Mouse (Mus musculus) hematopoietic stem cell, adult 5-6 weeks (primary cell): ENCODE measurements around the gene Phf5a. TPM values are rescaled to one million over a fixed set of nuclear protein-coding genes. Genes with fewer than 3 reads are reported as not detected.

Experiments used
- ATAC-seq, 2 experiments: fragments of 125-278 bp in 1 of 2; replicated peaks in 1 of 2; 2 replicates each; pipeline ENCODE4 v1.8.0; 2016 to 2017; ENCODE audit warnings: inconsistent platforms in 2 of 2, mild to moderate bottlenecking in 2 of 2, moderate number of reproducible peaks in 2 of 2, low read depth in 1 of 2, moderate TSS enrichment in 1 of 2; ENCODE audit not compliant: low FRiP score in 2 of 2, poor library complexity in 2 of 2, severe bottlenecking in 2 of 2, insufficient read depth in 1 of 2, low TSS enrichment in 1 of 2
- total RNA-seq: library from RNA; stranded (forward); fragments of 172-1452, 232-1000 nt; gene quantifications from 2 replicates; pipeline ENCODE4 v1.2.3, GENCODE M21; 2017

Phf5a gene
- total RNA-seq, 1 experiment from 2014 or later, result 35.5 TPM

DNA sequence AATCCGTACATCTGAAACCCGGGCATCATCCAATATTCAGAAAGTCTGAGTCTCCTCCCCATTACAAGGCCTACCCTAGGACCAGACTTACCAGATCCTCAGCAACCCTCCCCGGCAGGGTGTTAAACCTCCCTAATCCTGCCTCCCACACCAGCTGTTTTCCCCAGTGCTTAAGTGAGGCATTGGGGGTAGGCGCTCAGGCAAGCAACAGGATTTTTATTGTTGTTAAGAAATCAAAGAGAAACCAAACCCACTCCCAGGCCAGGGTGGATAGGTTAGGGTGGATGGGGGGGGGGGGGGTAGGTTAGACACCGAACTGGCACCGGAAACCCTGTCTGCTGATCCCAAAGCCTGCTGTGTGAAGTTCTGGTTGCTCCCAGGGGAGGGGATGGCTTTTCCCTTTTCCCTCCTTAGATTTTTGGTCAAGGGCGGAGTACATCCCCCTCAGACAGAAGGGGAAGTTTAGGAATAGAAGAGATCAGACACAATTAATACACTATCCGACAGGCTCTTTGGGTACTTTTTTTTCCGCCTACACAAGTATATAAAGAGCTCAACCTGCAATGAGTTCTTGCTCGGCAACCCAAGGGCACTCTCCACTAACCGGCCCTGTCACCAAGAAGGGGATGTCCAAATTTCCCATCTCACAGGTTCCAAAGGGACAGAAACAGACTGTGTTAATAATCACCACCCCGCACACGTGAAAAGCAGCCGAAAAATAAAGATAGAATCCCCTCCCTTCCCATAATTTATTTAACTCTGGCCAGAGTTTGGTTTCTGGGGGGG is 14.6 kb downstream of the Phf5a start:
- no peak for ATAC-seq

DNA sequence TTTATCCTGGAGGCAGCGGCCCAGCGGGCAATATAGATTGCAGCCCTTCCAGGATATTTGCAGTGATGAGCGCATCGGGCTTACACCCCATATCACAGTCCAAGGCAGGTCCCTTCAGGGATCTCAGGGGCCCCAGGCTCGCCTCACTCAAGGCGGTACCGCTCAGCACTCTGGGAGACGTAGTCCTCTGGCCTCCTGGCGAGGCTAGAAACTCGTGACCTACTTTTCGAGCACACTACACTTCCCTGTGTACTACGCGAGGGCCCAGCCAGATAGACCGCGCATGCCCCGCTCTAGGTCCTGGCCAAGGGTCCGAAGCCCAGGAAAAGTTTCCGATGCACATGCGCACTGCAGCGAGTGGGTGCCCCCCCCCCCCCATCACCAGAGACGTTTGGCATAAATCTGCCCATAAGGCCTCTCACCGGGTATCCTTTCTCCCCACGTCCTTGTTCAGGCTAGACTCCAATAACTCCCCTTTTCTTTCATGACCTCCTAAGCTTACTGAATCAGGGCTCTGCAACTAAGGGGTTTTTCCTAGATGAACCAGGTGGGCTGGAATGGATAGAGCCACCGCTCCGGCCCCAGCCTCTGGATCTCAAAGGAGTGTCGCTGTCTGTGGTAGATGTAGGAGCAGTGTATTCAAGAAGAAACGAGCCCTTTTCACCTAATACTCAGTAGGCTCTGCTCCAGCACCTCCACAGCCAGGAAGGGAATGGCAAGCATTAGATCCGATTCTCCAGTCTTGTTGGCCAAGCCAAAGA is 15.5 kb downstream of the Phf5a start:
- peak; percentile 63 for ATAC-seq

DNA sequence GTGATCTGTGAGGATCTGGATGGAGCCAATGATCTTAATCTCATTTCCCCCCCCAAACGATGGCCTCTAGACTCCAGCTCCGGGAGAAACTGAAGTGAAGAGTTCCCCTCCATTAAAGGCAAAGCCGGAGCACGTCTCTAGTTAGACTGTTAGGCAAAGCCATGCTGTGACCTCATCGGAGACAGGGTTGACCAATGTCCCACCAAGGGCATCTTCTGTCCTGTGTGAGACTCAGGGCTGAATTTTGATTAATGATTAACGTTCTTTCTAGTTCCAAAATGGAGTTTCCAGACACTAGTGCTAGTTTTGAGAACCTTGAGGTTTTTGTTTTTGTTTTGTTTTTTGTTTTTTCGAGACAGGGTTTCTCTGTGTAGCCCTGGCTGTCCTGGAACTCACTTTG is 18.6 kb downstream of the Phf5a start:
- no peak for ATAC-seq

DNA sequence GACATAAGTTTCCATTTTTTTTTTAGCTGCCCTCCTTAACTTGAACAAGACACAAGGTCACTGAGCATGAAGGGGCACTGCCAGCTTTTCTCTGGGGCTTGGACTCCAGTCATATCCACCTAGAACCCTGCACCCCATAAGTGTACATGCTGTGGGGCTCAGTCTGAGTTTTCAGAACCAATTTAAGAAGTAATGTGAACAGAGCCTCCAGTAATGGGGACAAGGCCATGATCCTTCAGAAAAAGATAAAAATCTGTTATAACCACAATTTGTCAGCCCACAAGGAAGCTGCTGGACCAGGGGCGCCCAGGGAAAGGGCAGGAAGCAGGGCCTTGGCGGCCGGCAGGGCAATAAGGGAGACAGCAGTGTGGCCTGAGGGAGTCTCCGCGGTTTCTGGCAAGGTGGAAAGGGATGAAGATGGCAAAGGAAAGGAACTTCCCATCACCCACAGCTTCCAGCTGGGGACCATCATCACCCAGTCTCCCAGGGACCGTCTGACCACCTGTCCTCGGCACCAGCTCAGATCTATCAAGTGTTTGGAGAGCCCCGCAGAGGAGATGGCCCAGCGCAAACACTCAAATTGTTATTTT is 19.2 kb downstream of the Phf5a start:
- no peak for ATAC-seq

DNA sequence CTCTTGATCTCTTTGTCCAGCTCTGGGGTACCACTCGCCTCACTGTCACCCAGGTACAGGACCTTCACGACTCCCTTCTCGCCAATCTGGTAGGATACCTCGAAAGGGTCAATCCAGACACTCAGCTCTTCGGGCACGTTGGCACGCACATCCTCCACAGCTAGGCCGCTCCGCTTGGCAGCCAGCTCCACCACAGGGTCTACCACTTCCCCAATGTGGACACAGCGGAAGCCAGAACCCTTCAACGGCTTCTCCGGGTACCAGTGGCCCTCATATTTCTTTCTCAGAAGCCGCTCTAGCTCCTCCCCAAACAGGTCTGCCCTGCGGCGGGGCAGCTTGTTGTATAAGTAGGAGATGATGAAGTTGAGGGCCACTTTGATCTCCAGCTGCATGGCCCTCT is 20.3 kb downstream of the Phf5a start:
- peak; percentile 72 to 75 for ATAC-seq

DNA sequence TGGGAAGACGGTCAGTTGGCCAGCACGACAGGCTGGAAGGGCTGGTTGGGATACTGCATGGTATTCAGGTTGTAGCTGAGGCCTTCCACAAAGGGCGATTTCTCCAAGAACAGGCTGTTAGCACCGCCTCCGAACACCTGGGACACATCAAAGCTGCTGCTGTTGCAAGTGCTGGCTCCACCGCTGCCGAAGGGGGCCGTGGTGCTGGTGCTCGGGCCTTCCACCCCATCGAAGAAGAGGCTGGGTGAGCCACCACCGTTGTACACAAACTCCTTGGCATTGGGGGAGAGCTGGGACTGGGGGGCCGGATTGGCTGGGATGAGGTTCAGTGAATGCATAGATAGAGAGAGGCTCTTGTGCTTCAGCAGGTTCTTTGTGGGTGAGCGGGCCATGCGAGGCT is 21.0 kb downstream of the Phf5a start:
- no peak for ATAC-seq

DNA sequence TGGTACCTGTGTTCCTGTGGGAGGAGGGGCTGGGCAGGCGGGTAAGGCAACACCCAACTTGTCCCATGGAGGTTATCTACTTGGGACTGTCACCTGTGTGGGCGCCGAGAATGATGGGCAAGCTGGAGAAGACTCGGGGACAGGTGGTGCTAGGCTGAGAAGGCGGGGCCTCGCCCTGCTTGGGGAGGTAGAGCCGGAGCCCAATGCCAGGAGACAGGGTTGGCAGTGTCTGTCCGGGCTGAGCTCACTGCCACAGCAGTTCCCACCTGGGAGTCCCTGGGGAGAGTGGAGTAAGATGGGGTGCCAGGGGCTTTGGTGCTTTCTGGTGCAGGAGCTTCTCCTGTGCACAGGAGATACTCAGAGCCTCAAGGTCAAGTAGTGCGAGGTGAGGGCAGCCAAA is 22.6 kb downstream of the Phf5a start:
- no peak for ATAC-seq

DNA sequence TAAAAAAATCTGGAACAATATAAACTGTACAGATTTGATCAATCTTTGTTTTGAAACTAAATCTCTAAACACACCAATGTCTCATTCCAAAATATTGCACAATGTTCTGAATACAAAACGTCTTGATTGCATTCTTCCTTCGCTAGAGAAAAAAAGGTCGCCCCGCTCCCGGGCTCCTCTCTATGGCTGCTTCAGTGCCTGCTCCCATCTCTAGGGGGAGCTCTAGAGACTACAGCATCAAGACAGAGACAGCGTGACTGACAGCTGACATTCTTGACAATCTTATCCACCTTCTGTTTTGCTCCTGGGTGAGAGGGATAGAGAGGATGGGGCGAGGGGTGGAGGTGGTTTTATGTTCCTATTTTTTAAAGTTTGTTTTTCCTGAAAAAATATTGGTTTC is 23.4 kb downstream of the Phf5a start:
- ATAC-seq, result peak in 1 of 2 experiments; percentile 34; a peak in 1 of 4 replicates

DNA sequence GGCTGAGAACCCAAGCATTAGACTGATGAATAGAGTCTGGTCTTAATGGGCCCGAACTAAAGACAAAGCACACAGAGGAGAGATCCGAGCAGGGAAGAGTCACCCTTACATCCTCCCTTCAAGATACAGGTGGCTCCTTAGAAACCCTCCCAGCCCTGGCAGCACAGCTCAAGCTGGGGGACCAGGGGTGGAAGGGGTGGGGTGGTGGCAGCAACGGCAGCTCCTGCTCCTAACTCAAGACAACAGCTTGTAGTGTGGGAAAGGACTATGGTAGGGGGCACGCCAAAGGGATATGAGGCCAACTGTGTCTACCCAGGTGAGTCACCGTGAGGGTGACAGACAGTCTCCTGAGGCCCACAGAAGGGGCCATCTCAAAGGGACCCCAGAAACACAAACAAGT is 23.9 kb downstream of the Phf5a start:
- no peak for ATAC-seq

DNA sequence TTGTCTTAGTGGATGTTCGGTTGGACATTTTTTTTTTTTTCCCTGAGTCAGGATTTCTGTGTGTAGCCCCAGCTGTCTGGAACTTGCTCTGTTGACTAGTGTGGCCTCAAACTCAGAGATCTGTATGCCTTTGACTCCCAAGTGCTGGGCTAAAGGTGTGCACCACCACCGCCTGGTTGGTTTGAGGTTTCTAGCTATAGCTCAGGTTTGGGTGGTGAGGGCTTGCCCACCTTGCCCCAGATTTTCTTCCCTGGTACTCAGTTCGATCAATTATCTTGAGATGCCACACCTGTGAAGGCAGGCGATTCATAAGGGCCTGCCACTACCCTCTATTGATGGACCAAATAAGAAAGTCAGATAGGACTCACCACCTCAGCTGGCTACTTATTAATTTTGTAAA is 24.6 kb downstream of the Phf5a start:
- no peak for ATAC-seq

DNA sequence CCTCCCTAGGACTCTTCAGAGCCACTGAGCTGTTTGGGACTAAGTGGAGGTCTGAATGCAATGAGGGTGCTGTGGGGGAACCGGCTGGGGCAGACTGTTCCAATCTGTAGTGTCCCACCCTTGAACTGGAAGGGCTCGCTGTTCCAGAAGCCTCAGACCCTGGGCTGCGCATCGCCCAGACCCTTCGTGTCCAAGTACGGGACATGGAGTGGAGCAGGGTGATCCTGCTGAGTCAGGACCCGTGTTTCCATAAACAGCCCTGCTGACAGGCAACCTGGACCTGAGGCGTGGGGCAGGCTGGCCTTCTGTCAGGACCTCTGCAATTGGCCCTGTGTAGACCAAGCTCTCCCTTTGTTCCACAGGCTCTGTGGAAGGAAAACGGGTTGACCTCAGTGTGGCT is 25.0 kb downstream of the Phf5a start:
- ATAC-seq, result no peak

DNA sequence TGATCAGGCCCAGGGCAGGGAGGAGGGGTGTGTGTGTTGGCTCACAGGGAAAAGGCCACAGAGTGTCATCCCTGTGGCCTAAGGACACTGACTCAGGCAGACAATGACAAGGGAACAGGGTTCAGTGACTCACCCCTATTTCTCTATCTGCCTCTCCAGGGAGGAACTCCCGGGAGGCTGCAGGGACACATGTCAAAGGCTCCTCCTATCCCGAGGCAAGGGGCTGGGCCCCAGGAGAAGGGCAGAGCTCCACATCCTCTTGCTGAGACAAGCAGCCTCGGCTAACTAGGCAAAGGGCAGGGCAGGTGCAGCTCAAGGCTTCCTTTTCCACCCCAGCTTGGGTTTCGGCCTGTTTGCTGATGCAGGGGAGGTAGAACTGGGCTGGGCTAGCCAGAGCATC is 26.0 kb downstream of the Phf5a start:
- no peak for ATAC-seq

DNA sequence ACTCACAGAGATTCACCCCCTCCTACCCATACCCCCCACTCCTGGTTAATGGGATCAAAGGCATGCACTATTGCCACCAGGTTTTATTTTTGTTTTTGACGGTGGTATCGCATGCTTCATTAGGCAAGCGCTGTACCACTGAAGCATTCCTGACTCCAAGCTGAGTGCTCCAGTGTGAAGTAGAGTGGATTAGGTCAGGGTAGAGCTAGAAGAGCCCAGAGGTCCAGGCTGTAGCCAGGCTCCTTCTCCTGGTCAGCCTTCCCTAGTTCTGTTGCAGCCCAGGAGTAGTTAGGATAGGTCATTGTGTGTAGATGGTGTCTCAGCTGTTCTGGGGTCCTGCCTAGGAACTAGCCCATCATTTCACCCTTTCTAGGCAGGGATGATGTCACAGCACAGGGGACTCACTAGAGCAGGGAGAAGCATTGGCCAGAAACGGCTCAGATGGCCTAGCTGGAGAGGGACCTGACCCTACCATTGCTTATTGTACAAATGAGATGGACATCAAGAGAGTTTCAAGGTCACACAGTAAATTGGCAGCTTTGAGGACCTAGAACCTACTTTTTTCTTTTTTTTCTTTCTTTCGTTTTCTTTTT is 26.6 kb downstream of the Phf5a start:
- ATAC-seq, result no peak

DNA sequence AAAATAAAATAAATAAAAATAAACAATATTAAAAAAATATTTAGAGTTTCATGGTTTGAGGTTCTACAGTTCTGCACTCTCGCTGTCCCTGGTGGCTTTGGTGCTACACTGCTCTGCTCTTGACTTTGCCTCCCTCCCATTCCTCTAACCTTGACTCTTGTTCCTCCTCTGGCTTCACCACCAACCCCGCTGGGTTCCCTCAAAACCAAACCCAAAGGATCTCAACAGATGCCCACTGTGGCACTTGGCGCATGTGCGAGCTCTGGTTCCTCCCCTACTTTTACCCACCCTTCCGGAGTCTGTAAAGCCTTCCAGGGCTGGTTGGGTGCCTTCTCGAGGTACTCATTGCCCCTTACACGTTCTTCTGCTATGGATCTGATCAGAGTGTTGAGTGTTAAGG is 29.4 kb downstream of the Phf5a start:
- peak; percentile 23 to 37; a peak in 1 of 4 replicates for ATAC-seq

DNA sequence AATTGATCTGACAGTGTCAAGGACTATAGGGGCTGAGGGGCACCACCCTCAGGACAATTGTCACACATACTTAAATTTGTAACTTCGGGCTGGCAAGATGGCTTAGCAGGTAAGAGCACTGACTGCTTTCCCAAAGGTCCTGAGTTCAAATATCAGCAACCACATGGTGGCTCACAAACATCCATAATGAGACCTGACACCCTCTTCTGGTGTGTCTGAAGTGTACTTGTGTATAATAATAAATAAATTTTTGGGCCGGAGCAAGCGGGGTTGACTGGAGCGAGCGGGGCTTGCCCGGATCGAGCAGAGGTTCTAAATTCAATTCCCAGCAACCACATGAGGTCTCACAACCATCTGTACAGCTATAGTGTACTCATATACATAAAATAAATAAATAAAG is 31.4 kb downstream of the Phf5a start:
- ATAC-seq, result no peak

DNA sequence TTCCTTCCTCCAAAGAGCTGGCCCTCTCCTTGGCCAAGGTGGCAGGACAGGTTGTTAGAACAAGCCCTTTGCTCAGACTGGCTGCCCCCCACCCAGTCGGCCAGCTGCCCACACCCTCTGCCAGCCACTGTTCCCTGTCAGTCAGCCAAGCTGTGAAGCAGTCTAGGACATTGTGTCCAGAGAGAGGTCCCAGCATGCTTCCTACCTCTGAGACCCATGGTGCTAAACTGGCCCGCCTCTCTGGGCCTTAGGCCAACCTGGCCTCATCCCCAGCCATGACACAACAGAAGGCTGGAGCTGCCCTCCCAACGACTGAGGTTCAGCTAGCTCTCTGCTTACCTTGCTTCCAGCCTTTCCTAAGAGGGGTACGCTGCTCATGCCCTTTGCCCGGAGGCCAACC is 32.1 kb downstream of the Phf5a start:
- 0 out of 4 replicates have a peak, but pooled peaks of 1 of the 2 experiments have one; percentile 25 for ATAC-seq

DNA sequence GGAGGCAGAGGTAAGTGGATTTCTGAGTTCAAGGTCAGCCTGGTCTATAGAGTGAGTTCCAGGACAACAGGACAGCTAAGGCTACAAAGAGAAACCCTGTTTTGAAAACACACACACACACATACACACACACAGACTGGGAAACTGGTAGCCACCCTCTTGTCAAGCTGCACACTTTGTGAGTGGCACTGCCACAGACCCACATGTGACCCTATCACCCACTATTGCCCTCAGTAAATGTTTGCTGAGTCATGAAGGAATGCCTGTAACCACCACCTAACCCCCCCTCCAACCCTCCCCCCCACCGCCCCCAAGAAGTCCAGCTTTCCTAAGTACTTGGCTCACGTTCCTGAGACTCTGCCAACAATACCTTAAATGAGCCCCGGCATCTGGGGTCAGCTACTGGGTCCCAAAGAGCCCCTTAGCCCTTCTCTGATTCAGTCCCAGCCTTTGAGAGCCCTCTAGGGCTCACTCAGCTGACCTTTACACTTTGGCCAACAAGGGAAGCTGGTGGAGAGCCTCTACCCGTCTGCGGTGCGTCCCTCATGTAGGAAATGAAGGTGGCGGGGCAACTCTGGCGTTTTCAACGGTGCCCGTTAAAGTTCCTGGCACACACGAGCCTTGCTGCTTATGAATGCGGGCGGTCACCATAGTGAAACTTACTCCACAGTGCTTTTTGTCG is 33.0 kb downstream of the Phf5a start:
- ATAC-seq, result no peak
